Mouse (Mus musculus) kidney, adult 18-20 months (tissue): ENCODE measurements around the gene Cyp2d10.
"Not testable (repeated sequence)": the region's sequence is repeated elsewhere in the genome, so short reads cannot be mapped to it uniquely, and the experiment has no call there.

Experiments used
- DNase-seq: peaks from one replicate; pipeline ENCODE4 v3.0.0; 2021

Cyp2d10 gene

DNA sequence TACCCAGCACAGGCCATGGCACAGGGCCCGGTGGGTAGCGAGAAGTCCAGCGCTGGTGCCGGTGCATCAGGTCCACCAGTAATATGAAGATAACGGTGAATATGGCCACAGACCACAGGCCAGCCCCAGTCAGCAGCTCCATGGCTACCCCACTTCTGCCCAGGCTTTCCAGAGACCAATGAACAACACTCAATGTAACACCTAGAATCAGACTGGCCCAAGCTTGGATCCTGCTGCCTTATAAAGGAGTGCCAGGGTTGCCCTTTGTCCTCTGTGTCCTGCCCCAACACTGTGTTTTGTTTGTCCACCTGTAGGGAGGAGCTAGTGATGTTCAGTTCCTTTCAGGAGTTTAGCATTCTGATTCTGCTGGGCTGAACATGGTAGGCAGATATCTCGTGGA is at the start of gene Cyp2d10:
Cyp2d10 (minus strand) TSS at position 215 of the 400 bp plus-strand sequence.
- DNase-seq = no peak

DNA sequence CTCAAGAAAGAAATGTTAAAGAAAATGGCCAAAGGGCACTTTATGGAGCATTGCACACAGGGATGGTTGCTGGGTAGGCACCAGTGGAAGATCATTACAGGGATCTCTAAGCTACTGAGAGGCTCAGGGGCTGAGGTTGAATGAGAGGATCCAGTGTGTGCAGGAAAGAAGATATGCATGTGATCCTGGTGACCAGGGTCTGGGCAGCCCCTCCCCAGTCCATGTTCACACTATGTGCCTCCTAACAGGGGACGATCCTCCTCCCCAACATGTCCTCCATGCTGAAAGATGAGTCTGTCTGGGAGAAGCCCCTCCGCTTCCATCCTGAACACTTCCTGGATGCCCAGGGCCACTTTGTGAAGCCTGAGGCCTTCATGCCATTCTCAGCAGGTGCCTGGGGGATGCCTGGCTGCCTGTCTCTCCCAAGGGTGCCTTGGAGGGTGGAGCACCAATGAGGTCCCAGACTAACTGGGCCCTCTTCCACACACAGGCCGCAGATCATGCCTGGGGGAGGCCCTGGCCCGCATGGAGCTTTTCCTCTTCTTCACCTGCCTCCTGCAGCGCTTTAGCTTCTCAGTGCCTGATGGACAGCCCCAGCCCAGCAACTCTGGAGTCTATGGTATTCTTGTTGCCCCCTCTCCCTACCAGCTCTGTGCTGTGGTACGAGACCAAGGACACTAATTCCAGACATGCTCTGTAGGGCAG is 49.2 kb upstream of the Cyp2d10 start:
- DNase-seq = not testable (repeated sequence)

DNA sequence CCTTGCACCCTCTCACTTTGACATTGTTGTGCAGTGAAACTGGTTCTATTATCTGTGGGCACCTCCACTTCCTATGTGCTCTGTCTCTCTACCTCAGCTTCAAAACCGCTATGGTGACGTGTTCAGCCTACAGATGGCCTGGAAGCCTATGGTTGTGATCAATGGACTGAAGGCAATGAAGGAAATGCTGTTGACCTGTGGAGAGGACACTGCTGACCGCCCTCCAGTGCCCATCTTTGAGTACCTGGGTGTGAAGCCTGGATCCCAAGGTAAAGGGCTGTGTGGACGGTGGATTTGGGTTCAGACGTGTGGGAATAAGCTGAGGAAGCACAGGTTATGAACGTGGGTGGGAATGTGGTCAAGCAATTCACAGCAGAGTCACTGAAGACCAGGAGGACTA is 46.5 kb upstream of the Cyp2d10 start:
- DNase-seq = not testable (repeated sequence)

DNA sequence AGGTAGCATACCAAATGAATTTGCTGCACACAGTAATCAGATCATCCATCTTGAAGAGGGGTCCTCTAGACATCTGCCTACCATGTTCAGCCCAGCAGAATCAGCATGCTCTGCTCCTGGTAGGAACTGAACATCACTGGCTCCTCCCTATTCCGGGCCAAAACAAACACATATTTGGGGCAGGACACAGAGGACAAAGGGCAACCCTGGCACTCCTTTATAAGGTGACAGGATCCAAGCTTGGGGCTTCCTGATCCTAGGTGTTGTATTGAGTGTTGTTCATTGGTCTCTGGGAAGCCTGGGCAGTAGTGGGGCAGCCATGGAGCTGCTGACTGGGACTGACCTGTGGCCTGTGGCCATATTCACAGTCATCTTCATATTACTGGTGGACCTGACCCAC is 45.1 kb upstream of the Cyp2d10 start:
- DNase-seq = not testable (repeated sequence)

DNA sequence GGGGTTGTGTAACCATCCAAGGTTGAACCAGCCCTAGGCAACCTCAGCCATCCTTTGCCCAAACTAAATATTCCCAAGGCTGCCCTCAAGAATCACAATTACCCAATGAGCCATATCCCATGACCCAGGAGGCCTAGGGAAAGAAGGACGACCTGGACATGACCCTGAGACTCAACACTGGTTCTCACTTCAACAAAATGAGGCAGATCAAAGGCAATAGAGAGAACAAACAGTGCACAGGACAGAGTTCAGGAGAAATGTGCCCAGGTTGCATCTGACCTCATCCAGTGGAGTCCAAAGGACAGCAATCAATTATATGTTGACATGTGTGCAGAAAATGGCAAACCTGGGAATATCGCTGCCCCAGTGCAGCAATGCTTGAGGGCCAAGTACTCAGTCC is 43.0 kb upstream of the Cyp2d10 start:
- DNase-seq = peak; percentile 11

DNA sequence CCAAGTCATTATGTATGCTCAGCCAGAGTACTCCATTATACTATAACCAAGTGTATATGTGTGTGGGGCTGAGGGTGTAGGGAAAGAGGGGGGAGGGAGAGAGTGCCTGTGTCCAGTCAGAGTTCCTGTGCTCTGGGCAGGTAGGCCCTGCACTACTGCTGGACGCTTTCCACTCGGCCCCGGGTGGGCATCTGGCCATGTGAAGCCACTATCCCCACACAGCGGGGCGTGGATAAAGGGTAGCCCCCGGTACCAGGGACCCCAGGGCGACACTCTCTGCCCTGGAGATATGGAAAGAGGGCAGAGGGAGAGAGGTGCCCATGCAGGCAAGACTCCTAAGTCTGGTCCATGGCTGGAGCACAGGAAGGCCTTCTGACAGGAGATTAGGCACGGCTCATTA is 38.2 kb upstream of the Cyp2d10 start:
- no peak for DNase-seq

DNA sequence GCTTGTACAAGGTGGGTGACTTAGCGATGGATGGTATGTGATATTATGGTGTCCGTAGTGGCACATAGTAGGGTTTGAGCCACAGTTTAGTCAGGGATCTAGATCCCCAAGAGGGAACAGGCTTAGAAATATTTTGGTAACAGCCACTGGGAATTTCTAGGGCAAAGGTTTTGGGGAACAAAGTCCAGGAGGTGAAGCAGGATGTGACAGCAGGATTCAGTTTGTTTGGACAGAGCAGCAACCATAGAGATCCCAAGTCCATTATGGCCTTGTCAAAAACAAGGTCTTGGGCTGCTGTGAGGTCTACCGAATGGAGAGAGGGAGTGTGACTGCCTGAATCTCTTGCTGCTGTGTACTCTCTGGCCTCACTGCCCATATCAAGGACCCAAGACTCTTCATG is 36.7 kb upstream of the Cyp2d10 start:
- DNase-seq = no peak

DNA sequence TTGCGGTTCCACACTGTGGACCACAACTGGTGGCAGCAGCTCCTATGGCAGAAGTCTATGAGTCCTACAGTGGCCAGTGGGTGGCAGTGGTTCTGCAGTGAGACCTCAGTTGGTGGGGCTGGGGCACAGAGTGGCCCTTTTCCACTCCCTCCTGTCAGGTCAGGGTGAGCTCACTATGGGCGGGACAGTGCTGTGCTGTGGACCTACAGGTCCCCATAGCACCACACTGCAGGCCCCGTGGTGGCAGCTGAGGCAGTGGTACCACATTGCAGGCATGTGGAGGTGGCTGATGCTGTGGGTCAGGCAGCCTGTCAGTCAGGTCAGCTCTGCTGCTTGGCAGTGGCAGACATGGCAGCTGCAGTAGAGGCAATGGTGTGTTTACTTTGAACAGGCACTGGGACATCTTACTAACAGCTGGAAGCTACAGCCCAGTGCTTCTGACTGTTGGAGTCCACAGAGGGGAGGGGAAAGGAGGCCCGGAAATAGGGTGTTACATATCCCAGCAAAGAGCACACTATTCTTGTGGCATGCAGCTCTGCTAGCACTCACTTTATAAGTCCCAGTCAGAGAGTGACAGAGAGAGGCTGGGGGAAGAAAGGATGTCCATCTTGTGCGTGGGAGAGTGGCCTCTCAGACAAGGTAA is 31.1 kb upstream of the Cyp2d10 start:
- DNase-seq = peak; percentile 38

DNA sequence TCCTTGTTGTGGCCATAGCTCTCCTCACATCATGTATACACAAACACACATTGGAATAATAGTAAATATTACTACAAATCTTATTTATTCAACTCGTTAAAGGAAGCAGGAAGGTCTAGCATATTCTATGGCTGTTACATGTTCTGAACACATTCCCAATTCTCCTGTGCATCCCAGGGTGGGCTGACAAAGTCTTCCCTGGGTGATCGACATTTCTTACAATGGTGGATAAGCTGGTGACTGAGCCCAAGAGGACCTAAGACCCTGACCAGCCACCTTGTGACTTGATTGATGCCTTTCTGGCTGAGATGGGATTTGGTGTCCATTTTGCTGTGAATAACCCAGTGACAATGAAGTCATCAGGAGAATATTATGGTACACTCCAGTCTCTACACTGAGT is 28.6 kb upstream of the Cyp2d10 start:
- DNase-seq = no peak

DNA sequence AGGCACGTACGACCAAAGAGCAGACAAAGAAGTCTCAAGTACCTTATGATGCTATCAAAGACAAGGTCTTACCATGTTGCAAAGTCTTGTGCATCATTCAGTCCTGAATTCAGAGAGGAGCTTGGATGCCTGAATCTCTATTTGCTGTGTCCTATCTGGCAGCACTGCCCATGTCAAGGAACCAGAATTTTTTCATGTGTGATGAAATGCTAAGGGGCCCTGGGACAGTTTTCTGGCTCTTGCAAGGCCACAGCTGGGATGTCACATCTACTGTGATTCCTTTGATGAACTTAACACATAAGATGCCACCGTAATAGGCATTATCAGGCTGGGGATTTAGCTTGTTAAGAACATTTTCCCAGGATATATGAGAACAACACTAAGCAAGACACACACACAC is 28.0 kb upstream of the Cyp2d10 start:
- no peak for DNase-seq

DNA sequence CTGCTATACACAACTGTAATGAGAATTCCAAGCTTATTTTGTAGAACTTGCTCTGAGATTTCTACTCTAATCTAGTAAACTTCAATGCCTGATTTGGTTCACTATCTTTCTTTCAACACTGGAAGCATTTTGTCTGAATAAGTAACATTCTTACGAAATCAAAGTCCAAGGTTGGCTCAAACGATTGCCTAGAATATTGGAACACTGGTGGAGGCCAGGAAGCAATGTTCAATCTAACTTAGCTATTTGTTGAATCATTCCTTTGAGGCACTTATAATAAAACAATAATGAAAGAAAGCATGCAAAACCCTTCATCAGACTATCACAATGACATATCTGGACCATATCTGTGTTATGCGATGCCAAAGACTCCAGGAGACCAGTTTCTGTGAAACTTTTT is 27.5 kb upstream of the Cyp2d10 start:
- DNase-seq = no peak

DNA sequence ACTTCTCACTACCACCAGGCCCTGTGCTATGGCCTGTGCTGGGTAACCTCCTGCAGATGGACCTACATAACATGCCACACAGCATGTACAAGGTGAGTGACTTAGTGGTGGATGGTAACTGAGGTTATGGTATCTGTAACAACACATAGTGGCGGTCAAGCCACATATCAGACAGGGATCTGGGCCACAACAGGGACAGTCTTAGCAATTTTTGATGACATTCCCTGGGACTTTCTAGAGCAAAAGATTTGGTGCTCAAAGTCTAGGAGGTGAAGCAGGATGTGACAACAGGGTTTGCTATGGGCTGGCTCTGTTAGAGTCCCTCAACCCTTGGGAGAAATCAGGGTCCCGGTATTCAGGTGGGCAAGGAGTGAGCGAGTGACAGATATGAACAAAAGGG is 26.6 kb upstream of the Cyp2d10 start:
- peak; percentile 0 for DNase-seq

DNA sequence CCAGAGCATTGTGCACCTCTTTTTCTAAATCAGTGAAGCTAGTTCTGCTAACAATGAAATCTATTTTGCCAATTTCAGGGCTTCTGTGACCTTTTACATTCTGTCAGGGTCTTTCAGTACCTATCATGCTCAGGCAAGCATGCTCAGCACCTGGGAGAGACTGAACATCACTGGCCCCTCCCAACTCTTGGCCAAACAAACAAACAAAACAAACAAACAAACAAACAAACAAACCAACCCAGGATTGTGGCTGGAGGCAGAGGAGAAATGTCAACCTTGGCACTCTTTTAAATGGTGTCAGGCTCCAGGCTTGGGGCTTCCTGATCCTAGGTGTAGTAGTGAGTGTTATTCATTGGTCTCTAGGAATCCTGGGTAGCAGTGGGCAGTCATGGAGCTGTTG is 26.1 kb upstream of the Cyp2d10 start, which contains the start of gene Cyp2d9:
Cyp2d9 (plus strand) TSS at position 301 of the 400 bp plus-strand sequence.
- DNase-seq = no peak

DNA sequence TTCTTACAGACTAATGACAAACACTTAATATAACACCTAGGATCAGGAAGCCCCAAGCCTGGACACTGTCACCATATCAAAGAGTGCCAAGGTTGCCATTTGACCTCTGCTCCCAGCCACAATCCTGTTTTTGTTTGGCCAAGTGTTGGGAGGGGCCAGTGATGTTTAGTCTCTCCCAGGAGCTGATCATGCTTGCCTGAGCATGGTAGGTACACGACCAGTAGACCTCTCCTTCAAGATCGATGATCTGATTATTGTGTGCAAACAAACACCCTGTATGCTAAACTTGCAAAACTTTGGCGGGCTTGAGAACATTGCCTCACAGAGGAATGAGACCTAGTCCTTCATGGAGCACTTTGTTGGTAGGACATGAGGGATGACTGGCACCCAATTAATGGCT is 16.5 kb upstream of the Cyp2d10 start:
- no peak for DNase-seq

DNA sequence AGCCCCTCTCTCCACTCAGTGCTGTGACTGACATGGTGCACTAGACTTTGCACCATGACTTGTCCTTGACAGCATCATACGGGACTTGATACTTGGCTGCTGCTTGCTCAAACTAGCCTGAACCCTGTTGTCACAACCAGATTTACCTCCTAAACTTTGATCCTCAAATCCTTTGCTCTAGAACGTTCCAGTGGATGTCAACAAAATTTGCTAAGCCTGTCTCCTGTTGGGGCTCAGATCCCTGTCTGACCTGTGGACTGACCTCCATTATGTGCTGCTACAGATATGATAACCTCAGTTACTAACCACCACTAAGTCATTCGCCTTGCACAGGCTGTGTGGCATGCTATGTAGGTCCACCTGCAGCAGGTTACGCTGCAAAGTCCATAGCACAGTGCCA is 15.9 kb upstream of the Cyp2d10 start:
- DNase-seq = no peak

DNA sequence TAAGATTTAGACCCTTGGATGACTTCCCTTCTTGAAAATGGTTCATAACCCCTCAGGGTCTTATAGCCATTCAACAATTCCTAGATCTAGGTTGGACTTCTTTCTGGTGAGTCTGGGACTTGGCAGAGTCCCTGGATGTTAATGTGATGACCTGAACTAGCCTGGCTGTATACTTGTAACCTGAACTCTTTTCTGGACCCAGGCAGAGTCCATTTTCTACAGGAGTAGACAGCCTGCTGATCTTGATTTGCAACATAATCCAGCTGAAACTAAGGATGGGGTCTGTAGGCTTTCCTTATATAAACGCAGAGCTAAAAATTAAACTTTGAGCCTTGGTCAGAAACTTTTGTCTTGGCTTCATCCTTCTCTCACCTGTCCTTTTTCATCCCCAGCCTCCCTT is 11.6 kb upstream of the Cyp2d10 start:
- DNase-seq = no peak

DNA sequence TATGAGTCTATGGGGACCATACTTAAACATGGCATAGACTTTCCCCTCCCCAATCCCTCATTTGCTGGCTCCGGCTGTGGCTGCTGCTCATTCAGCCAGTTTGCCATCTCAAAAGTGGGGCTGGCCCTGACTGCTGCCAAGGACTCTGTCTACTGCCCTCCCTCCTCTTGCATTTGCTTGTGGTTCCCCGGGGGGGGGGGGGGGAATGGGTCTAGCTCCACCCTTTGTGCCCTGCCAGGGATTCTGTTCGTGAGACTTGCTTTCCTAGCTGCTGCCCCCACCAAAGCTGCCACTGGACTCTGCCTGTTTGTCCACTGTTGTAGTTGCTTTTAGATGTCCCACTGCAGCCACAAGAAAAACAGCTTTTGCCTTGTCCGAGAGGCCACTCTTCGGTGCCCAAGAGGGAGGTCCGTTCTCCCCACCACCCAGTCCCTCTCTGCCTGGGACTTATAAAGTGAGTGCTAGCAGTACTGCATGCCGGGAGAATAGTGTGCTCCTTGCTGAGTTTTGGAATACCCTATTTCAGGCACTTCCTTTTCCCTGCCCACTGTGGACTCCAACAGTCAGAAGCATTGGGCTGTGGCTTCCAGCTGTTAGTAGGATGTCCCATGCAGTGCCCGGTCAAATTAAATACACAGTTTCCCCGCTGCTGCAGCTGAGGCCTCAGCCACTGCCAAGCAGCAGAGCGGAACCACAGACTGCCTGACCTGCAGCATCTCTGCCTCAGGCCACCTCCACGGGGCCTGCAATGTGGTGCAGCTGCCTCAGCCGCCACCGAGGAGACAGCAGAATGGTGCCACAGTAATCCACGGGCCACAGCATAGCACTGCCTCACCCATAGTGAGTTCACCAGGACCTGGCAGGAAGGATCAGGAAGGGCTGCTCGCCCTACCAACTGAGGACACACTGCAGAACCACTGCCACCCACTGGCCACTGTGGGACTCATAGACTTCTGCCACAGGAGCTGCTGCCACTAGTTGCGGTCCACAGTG is 10.1 kb upstream of the Cyp2d10 start:
- DNase-seq = peak; percentile 91

DNA sequence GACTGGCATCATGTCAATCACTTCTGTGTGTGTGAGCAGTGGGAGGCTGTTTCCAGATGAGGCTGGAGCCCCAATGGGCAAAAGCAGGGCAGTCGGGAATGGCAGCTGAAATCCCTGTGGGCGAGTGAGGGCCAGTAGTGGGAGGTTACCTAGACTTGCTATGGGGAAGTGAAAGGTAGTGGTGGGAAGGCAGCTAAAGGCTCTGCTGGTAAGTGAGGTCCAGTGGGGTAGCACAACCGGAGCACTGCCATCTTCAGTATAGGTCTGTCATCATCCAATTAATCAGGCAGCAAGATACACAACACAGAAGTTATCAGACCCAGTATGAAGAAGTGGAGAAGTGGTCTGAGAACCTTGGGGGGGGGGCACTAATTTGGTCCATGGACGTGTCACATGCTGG is 541 bp upstream of the Cyp2d10 start:
- DNase-seq = no peak

DNA sequence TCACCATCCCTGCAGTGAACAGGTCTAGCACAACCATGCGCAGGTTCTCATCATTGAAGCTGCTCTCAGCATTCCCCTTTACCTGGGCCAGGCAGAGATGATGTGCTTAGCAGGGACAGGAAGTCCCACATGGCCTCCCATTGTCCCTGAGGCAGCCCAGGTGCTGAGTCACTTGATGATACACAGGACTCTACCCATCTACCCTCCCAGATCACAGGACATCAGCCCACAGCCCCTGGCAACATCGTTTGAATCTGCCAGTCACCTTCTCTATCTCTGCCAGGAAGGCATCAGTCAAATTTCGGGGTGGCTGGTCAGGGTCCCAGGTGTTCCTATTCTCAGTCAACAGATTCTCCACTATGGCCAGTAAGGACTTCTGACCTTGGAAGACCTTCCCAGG is 2.8 kb downstream of the Cyp2d10 start:
- no peak for DNase-seq

DNA sequence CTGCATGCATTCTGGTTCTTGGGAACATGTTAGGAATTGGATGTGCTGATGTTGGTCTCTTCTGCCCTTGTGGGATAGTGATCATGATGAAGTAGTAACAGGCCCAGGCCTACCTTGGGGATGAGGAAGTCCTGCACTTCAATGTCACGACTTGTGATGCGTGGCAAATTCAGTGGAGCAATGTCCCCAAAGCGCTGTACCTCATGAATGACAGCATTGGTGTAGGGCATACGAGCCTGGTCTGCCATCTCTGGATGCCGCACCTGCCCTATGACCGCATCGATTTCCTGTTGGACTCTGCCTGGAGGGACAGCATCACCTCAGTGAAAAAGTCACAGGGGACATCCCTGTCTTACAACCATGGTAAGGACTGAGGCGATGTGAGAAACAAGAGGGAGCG is 3.4 kb downstream of the Cyp2d10 start:
- DNase-seq = no peak

DNA sequence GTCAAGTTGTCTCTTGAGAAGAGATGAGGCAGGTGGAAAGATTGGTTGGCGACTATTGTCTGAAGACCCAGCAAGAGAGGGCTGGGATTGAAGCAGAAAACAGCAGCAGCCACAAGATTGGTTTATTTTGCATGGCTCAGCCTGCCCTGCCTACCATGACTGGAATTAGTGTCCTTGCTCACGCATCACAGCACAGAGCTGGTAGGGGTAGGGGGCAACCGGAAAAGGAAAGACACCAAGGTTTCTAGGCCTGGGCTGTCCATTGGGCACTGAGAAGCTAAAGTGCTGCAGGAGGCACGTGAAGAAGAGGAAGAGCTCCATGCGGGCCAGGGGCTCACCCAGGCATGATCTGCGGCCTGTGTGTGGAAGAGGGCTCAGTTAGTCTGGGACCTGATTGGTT is 4.3 kb downstream of the Cyp2d10 start:
- no peak for DNase-seq

DNA sequence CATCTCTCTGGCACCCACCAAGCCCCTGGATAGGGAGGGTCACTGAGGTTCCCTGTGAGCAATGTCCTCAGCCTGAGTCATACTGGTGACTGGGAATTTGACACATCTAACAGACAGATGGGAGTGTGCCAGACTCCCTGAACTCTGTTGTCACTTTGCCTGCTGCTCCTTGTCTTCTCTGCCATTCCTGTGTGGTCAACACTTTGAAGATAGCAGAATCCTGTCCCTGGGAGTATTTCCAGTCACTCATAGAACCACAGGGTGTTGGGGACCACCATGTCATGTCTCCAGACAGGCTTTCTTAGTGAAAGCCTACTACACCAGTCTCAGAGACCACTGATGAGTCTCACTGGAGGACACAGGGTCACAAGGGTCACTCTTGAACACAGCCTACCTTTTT is 4.9 kb downstream of the Cyp2d10 start:
- DNase-seq = no peak

DNA sequence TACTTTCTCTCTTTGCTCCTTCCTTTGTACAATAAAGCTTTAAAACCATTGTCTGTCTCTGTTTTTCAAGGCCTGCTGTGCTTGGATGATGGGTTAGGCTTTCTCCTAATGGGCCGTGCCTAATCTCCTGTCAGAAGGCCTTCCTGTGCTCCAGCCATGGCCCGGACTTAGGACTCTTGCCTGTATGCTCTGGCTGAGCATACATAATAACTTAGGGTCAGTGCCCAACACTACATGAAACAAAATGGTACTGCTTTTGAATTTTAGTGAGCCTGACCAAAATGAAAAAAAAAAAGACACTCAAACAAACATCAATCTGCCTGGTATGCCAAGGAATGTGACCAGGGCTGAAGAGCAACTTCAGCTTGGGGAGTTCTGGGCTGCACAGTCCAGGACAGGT is 5.5 kb downstream of the Cyp2d10 start:
- DNase-seq = no peak

DNA sequence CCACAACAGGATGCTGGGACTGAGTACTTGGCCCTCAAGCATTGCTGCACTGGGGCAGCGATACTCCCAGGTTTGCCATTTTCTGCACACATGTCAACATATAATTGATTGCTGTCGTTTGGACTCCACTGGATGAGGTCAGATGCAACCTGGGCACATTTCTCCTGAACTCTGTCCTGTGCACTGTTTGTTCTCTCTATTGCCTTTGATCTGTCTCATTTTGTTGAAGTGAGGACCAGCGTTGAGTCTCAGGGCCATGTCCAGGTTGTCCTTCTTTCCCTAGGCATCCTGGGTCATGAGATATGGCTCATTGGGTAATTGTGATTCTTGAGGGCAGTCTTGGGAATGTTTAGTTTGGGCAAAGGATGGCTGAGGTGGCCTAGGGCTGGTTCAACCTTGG is 11.0 kb downstream of the Cyp2d10 start:
- not testable (repeated sequence) for DNase-seq
